ENCODE assay signal across 12 mouse cellular contexts in the genomic region with DNA sequence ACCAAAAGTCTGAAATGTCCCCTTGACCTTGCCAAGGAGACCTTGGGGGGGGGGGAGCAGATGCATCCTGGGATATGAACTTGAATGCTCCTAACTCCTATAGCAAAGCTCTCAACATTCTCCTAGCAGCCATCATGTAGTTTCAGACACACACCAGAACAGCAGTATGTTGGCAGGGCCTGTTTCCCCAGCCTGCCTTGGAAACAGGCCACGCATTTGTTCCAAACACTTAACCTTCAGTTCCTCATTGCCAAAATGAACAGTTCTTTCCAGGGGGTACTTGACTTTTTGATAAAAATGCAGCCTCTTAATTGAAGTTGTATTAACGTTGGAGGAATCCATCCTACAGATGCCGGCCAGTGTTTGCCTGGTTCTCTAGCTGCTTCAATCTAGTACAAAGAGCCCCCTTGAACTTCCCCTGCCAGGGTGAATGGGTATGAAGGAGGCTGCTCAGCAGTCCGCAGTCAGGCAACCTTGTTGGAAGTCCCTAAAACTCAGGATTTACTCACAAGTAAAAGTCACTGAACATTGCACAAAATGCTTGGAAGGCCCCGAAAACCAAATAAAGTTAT. TPM values are rescaled to one million over a fixed set of nuclear protein-coding genes. Genes with fewer than 3 reads are reported as not detected.
DNase-seq lines count a peak whose midpoint lies in the region; ATAC-seq and TF ChIP-seq lines count a peak whose summit lies in the region.
"Had no signal": no experiment of that assay in that cellular context is flagged by ENCODE, and none has a peak within 500 bp of the region (broad histone marks: within the 10 kb centered on the region; RNA-seq: fewer than 3 reads in every experiment).

No protein-coding gene starts in this region.

- H3K4me2 ChIP-seq in heart, embryonic 12.5 days: no peak overlapping the region
- H3K4me2 ChIP-seq in intestine, embryonic 15.5 days (replicated peaks): no peak overlapping the region
- H3K4me2 ChIP-seq: lung, embryonic 15.5 days had no signal

- H3K36me3 ChIP-seq in heart, adult 2 months (ENCODE audit: control insufficient read depth, insufficient read depth, low read length): no peaks in the 10 kb centered on the region
- H3K36me3 ChIP-seq in heart, embryonic 12.5 days: no peaks in the 10 kb centered on the region
- H3K36me3 ChIP-seq in intestine, embryonic 15.5 days: no peaks in the 10 kb centered on the region
- H3K36me3 ChIP-seq: lung, embryonic 15.5 days had no signal

- TF ChIP-seq EP300 in heart, adult 2 months (IDR thresholded peaks at IDR 0.05; ENCODE audit: insufficient read depth, low read depth, low read length): no peak

- no peak for ATAC-seq in heart, embryonic 12.5 days (ENCODE audit: insufficient number of reproducible peaks, low FRiP score)
- ATAC-seq in intestine, embryonic 15.5 days: no peak
- ATAC-seq: inflammation-experienced regulatory T-cells, adult 6 months had no signal

- 45% methylated on average over 5 of the region's 5 CpGs for WGBS in heart, adult 2 months
- WGBS in heart, embryonic 12.5 days: 63% methylated on average over 5 of the region's 5 CpGs
- WGBS in intestine, embryonic 15.5 days: 76% methylated on average over 5 of the region's 5 CpGs

- TF ChIP-seq CTCF in heart, adult 2 months (IDR thresholded peaks at IDR 0.05): no peak

- H3K27me3 ChIP-seq in heart, adult 2 months (ENCODE audit: control insufficient read depth, insufficient read depth, low read length): no peaks in the 10 kb centered on the region
- no peaks in the 10 kb centered on the region for H3K27me3 ChIP-seq in heart, embryonic 12.5 days (replicated peaks)
- no peaks in the 10 kb centered on the region for H3K27me3 ChIP-seq in intestine, embryonic 15.5 days (replicated peaks)
- H3K27me3 ChIP-seq: lung, embryonic 15.5 days had no signal

- no peak for TF ChIP-seq POLR2A in heart, adult 2 months (IDR thresholded peaks at IDR 0.05; ENCODE audit: insufficient read depth, low read depth, low read length)

- peaks cover 4% of the 10 kb centered on the region for H3K4me1 ChIP-seq in heart, adult 2 months (ENCODE audit: control insufficient read depth, insufficient read depth, low read length)
- H3K4me1 ChIP-seq in heart, embryonic 12.5 days (replicated peaks): peaks cover 9% of the 10 kb centered on the region
- H3K4me1 ChIP-seq in intestine, embryonic 15.5 days (replicated peaks): no peaks in the 10 kb centered on the region

- peak overlapping the region; percentile 23; the same call in 1 of the 2 replicates for H3K27ac ChIP-seq in heart, adult 2 months
- H3K27ac ChIP-seq in heart, embryonic 12.5 days (ENCODE audit: poor library complexity, severe bottlenecking): no peak overlapping the region
- no peak overlapping the region for H3K27ac ChIP-seq in intestine, embryonic 15.5 days
- H3K27ac ChIP-seq: lung, embryonic 15.5 days had no signal

- H3K9ac ChIP-seq in heart, adult 2 months (ENCODE audit: low read depth, low read length): no peak overlapping the region
- H3K9ac ChIP-seq in heart, embryonic 12.5 days: no peak overlapping the region
- no peak overlapping the region for H3K9ac ChIP-seq in intestine, embryonic 15.5 days
- H3K9ac ChIP-seq: lung, embryonic 15.5 days had no signal

- peak in 1 of 2 experiments; percentile 52 for DNase-seq in heart, adult 2 months
- peak; percentile 23 for DNase-seq in urinary bladder, postnatal 14 days (ENCODE audit: low spot score)
- DNase-seq in urinary bladder, postnatal 25 days (ENCODE audit: low spot score): no peak
- peak; percentile 28 to 32 for DNase-seq in heart, postnatal 36 days
- no peak for DNase-seq in thymus, adult 18-20 months
- DNase-seq: cerebellum, adult 9-10 months had no signal

- no peaks in the 10 kb centered on the region for H3K79me2 ChIP-seq in heart, adult 2 months (replicated peaks; ENCODE audit: control insufficient read depth, insufficient read depth, low read length)

- no peaks in the 10 kb centered on the region for H3K9me3 ChIP-seq in heart, embryonic 12.5 days (replicated peaks)
- H3K9me3 ChIP-seq in intestine, embryonic 15.5 days: no peaks in the 10 kb centered on the region
- H3K9me3 ChIP-seq: lung, embryonic 15.5 days had no signal

- no peak overlapping the region for H3K4me3 ChIP-seq in heart, adult 2 months
- no peak overlapping the region for H3K4me3 ChIP-seq in heart, embryonic 12.5 days
- no peak overlapping the region for H3K4me3 ChIP-seq in intestine, embryonic 15.5 days (replicated peaks)
- H3K4me3 ChIP-seq: lung, embryonic 15.5 days had no signal

- intact Hi-C loops in heart, adult 2 months (cut with DNase I): no loop called here
- intact Hi-C loops in heart, postnatal 36 days (cut with DNase I): no loop called here

RNA-seq across cellular contexts. Expression of a gene that starts 41.9 kb away (rescaled TPM):
- total RNA-seq in heart, adult 2 months (2021): under 1 TPM; 0.39 to 0.47 TPM
- 0.26 and 0.47 TPM in 2 replicates for polyA plus RNA-seq in heart, adult 2 months (2012; rRNA removed)
- 0.18 and 0.33 TPM in 2 replicates for polyA plus RNA-seq in heart, embryonic 12.5 days (2016; fragmentation: Nextera tagmentation; extraction: Ambion mirVana)
- under 1 TPM; 0.24 to 0.58 TPM for total RNA-seq in heart, postnatal 36 days (2021)
- polyA plus RNA-seq in intestine, embryonic 15.5 days (2015; fragmentation: Nextera tagmentation; extraction: Ambion mirVana): not detected in 2 replicates
- total RNA-seq: left cerebral cortex, postnatal 14 days had no signal
- polyA plus RNA-seq: inflammation-experienced regulatory T-cells, adult 6 months; spleen, adult 2 months had no signal

Comparison
In these comparisons a context has a peak if more than half of its experiments do, and no peak if none do; other contexts are left out.
1. DNase-seq: peak in urinary bladder, postnatal 14 days (single experiment) and heart, postnatal 36 days (2 of 2); none in urinary bladder, postnatal 25 days (single experiment) and thymus, adult 18-20 months (0 of 2).